Mouse (Mus musculus) midbrain, postnatal 0 days (tissue): Measurements from ENCODE around the gene Trip4. TPM values are rescaled to one million over a fixed set of nuclear protein-coding genes. Genes with fewer than 3 reads are reported as not detected.
A peak's percentile ranks its signal among the peaks of the same experiment; 100 is the strongest.

Experiments
- ATAC-seq: fragments of 200-750 bp; cut with Nextera tagmentation; 2 replicates; pipeline ENCODE4 v1.8.0; 2017; ENCODE audit warnings: moderate number of reproducible peaks, mild to moderate bottlenecking, moderate TSS enrichment, moderate library complexity; ENCODE audit not compliant: low FRiP score
- DNase-seq: peaks from one replicate; pipeline ENCODE4 v3.0.0-alpha.2; 2015; ENCODE audit warnings: low spot score
- H3K27ac ChIP-seq: fragments of 300-500 bp; sonication (generic); 2 replicates; pipeline ENCODE4 v1.5.1; 2014; ENCODE audit warnings: low read depth, mild to moderate bottlenecking, low read length, mixed read lengths
- H3K27me3 ChIP-seq: fragments of 300-500 bp; sonication (generic); 2 replicates; pipeline ENCODE4 v1.6.1; 2014; ENCODE audit warnings: low read length, control low read depth, mixed read lengths; ENCODE audit not compliant: insufficient read depth
- H3K36me3 ChIP-seq: fragments of 300-500 bp; sonication (generic); 2 replicates; pipeline ENCODE4 v1.6.1; 2014; ENCODE audit warnings: low read length, control low read depth, mixed read lengths; ENCODE audit not compliant: insufficient read depth
- H3K4me1 ChIP-seq: fragments of 300-500 bp; sonication (generic); 2 replicates; pipeline ENCODE4 v1.6.1; 2014; ENCODE audit warnings: mild to moderate bottlenecking, control low read depth, antibody characterized with exemption, low read length, mixed read lengths; ENCODE audit not compliant: insufficient read depth
- H3K4me2 ChIP-seq: fragments of 300-500 bp; sonication (generic); 2 replicates; pipeline ENCODE4 v1.6.1; 2014; ENCODE audit warnings: low read depth, mild to moderate bottlenecking, low read length, mixed read lengths; ENCODE audit not compliant: poor library complexity, severe bottlenecking
- H3K4me3 ChIP-seq: fragments of 300-500 bp; sonication (generic); 2 replicates; pipeline ENCODE4 v1.5.1; 2014; ENCODE audit warnings: low read depth, mild to moderate bottlenecking, low read length, moderate library complexity
- H3K9ac ChIP-seq: fragments of 300-500 bp; sonication (generic); replicated peaks from 2 replicates; pipeline ENCODE4 v1.6.1; 2014; ENCODE audit warnings: mild to moderate bottlenecking, low read length, moderate library complexity, mixed read lengths; ENCODE audit not compliant: poor library complexity, severe bottlenecking
- H3K9me3 ChIP-seq: fragments of 300-500 bp; sonication (generic); 2 replicates; pipeline ENCODE4 v1.6.1; 2016; ENCODE audit warnings: low read length, control low read depth
- CTCF ChIP-seq: IDR thresholded peaks from 2 replicates; pipeline ENCODE4 v1.5.1; 2016; ENCODE audit warnings: antibody characterized with exemption, mild to moderate bottlenecking
- WGBS: fragments of 180-500 bp; shearing (Covaris S2); extraction: QIAGEN DNeasy Blood & Tissue Kit; methylation state at CpG from one replicate; pipeline ENCODE4 v1.1.7; 2014; 5-methylcytosine and 5-hydroxymethylcytosine counted together
- polyA plus RNA-seq: library from polyadenylated mRNA; unstranded; fragments of >200 nt; fragmentation: Nextera tagmentation; extraction: Ambion mirVana; gene quantifications from 2 replicates; pipeline ENCODE4 v1.2.1, GENCODE M21; 2015
- total RNA-seq: library from RNA; depleted of rRNA; stranded (reverse); fragments of >200 nt; gene quantifications from 2 replicates; pipeline ENCODE4 v1.2.3, GENCODE M21; 2014

The Trip4 gene
- total and polyA plus RNA-seq, 2 experiments from 2014 or later: 25.6 to 32.1 TPM

DNA sequence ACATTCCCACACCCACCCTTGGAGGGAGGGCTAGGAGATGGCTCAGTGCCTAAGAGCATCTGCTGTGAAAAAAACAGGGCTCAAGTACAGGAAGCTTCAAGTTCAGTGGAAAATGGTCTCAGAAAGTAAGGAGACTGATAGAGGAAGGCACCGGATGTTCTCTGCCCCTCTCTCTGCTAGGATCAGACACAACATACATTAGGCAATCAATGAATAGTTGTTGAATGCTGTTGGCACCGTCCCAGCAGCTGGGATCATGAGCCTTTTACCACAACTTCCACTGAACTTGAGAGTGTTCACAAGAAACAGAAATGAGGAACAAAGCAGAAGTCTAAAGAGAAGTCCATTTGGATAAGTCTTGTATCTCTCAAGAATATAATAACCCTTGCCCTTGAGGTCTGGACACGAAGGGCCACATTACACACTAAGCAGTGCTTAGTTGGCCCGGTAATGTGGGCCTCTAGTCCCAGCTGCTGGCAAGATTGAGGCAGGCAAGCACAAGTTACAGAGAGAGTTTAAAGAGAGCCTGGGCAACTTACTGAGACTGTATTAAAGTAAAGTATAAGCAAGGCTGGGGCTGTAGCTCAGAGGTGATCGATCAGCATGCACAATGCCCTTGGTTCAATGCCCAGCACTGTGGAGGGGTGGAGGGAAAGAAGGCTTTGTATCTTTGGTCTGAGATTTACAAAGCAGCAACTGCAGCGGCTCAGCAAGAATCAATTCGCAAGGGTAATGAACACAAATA, 64.0 kb downstream of the Trip4 start:
- no peak for ATAC-seq
- Histone ChIP-seq H3K9me3 (no peaks in the 10 kb centered on the region), H3K9ac (no peak overlapping the region), H3K4me3 (no peak overlapping the region), H3K27ac (no peak overlapping the region), H3K4me2 (no peak overlapping the region), H3K36me3 (peaks cover 4% of the 10 kb centered on the region; the same call in 1 of the 2 replicates), H3K4me1 (no peaks in the 10 kb centered on the region), H3K27me3 (no peaks in the 10 kb centered on the region)
- WGBS: 49% methylated on average over 7 of the region's 7 CpGs
- peak; percentile 25 for DNase-seq
- TF ChIP-seq CTCF: 0 out of 2 replicates have a peak, but pooled peaks have one; percentile 16

DNA sequence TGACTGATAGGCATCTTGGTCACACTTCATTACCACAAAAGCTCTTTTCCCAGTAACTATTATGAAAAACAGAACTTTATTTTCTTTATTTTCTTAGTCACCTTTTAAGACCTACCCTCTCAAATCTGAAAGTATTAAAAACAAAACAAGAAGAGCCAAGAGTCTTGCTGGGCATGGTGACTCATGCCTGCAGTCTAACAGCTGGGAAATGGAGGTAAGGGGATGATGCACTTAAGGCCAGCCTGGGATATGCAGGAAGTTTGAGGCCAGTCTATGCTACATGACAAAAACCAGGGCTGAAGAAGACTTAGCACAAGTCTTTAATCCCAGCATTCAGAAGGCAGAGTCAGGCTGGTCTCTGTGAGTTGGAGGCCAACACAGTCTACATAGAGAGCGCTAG, 68.8 kb downstream of the Trip4 start:
- ATAC-seq (no peak), DNase-seq (no peak)
- peaks cover 3% of the 10 kb centered on the region for H3K36me3 ChIP-seq
- H3K4me2 ChIP-seq: no peak overlapping the region
- no peak overlapping the region for H3K9ac ChIP-seq
- no peaks in the 10 kb centered on the region for H3K4me1 ChIP-seq
- H3K9me3 ChIP-seq: no peaks in the 10 kb centered on the region
- no peak for TF ChIP-seq CTCF
- 100% methylated on average over 1 of the region's 1 CpGs for WGBS
- H3K4me3 ChIP-seq: no peak overlapping the region
- H3K27me3 ChIP-seq: no peaks in the 10 kb centered on the region
- no peak overlapping the region for H3K27ac ChIP-seq

DNA sequence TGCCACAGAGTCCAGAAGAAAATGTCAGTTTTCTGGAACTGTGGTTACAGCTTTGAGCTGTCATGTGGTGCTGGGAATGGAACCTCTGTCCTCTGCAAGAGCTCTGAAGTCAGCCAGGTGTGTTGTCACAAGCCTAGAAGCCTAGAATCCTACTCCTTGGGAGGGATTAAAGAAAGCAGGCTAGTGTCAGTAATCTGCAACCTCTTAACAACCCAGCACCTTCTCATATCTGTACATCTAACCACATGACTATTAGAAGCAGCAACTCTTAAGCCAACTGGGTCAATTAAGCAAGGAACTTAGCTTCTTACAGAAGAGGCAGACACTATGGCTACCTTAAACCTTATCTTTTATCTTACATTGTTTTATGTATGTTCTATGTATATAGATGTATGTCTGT, 71.7 kb downstream of the Trip4 start:
- ATAC-seq: no peak
- H3K4me2 ChIP-seq: no peak overlapping the region
- peaks cover 3% of the 10 kb centered on the region for H3K36me3 ChIP-seq
- no peak for TF ChIP-seq CTCF
- no peaks in the 10 kb centered on the region for H3K9me3 ChIP-seq
- no peak for DNase-seq
- H3K27ac ChIP-seq: no peak overlapping the region
- no peaks in the 10 kb centered on the region for H3K27me3 ChIP-seq
- H3K4me3 ChIP-seq: no peak overlapping the region
- H3K9ac ChIP-seq: no peak overlapping the region
- H3K4me1 ChIP-seq: no peaks in the 10 kb centered on the region

DNA sequence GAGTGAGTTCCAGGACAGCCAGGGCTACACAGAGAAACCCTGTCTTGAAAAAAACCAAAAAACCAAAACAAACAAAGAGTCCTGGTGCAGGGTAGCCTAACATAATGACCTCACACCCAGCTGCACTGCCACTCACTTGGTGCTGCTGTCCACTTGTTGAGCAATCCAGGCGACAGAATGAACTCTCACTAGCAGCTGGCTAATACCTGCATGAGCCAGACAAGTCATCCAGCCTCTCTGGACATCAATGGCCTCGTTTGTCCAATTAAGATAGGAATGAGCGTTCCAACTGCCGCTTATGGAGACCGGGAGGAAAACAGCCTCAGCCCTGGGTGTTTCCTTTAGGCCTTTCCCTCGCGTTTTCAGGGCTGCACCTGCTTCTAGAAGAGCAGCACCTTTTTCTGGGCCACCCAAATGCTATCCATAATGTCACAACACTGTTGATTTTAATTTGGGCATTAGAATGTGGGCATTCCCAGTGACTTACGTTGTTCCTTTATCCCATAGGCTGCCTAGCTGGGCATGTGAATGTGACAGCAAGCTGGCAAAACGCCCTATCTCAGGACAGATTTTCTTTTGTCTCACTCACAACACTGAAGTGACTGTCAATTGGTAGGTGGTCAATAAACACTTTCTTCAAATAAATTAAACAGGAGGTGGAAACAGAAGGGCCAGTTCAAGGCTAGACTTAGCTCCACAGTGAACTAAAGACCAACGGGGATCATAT, 73.8 kb downstream of the Trip4 start:
- peaks cover 3% of the 10 kb centered on the region for H3K36me3 ChIP-seq
- no peak overlapping the region for H3K4me3 ChIP-seq
- no peak for TF ChIP-seq CTCF
- H3K4me1 ChIP-seq: no peaks in the 10 kb centered on the region
- H3K9ac ChIP-seq: no peak overlapping the region
- no peak overlapping the region for H3K4me2 ChIP-seq
- H3K27me3 ChIP-seq: no peaks in the 10 kb centered on the region
- no peak for ATAC-seq
- H3K9me3 ChIP-seq: no peaks in the 10 kb centered on the region
- peak; percentile 42 for DNase-seq
- no peak overlapping the region for H3K27ac ChIP-seq
- WGBS: 57% methylated on average over 10 of the region's 10 CpGs

DNA sequence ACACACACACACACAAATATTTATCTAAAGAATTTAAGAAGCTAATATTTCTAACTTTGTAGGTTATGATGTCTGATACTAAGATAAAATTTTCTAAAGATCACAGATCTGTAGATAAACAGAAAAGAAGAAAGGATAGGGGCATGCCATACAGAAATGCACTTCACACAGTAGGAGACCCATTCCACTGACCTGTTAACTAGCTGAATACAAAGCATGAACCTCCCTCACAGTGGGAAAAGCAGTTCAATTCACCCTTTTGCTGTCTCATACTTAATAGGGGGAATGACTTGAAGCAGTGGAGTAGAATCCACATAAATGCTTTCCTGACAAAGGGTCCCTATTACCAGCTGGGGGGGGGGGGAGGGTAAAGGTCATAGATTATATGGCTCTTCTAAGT, 75.0 kb downstream of the Trip4 start:
- no peaks in the 10 kb centered on the region for H3K4me1 ChIP-seq
- no peak overlapping the region for H3K9ac ChIP-seq
- DNase-seq: no peak
- no peak overlapping the region for H3K4me2 ChIP-seq
- H3K9me3 ChIP-seq: no peaks in the 10 kb centered on the region
- no peaks in the 10 kb centered on the region for H3K27me3 ChIP-seq
- H3K27ac ChIP-seq: no peak overlapping the region
- no peak for ATAC-seq
- H3K4me3 ChIP-seq: no peak overlapping the region
- no peak for TF ChIP-seq CTCF
- H3K36me3 ChIP-seq: peaks cover 3% of the 10 kb centered on the region

DNA sequence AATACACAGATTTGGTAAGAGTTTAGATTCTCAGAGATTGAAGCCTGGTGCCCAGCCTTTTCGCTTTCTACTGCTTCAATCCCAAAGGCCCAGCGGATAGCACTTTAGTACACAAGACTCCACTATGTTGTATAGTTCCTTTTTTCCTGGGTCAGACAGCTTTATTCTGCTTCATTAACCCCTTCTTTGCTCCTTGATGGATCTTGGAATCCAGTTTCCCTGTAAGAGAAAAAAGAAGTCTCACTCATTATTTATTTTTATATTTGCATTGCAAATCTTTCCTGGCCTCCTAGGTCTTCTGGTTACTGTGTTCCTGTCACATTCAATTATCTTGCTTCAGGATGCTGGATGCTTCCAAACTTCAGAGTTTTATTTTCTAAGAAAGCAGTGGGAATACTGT, 75.4 kb downstream of the Trip4 start:
- Histone ChIP-seq H3K27ac (no peak overlapping the region), H3K36me3 (peaks cover 3% of the 10 kb centered on the region), H3K9me3 (no peaks in the 10 kb centered on the region), H3K27me3 (no peaks in the 10 kb centered on the region), H3K9ac (no peak overlapping the region), H3K4me2 (no peak overlapping the region), H3K4me1 (0 out of 2 replicates have a peak, but pooled peaks cover 3% of the 10 kb centered on the region), H3K4me3 (no peak overlapping the region)
- ATAC-seq (no peak), DNase-seq (peak; percentile 9)
- 26% methylated on average over 2 of the region's 2 CpGs for WGBS
- TF ChIP-seq CTCF: no peak
